Mouse (Mus musculus) liver, embryonic 14.5 days (tissue): ENCODE measurements at regions not wholly inside any gene's neighbourhood (a gene's known extent, or its start where the extent isn't known, plus 50 kb on each side); places are given as distances from the start of the nearest gene placed in this dataset.

Experiments used
- CTCF ChIP-seq: IDR thresholded peaks from 2 replicates; pipeline ENCODE4 v1.5.1; 2016; ENCODE audit warnings: antibody characterized with exemption, low read depth, control low read depth
- EP300 ChIP-seq: IDR thresholded peaks from 2 replicates; pipeline ENCODE4 v1.6.1; 2016; ENCODE audit warnings: antibody characterized with exemption, low read depth

DNA sequence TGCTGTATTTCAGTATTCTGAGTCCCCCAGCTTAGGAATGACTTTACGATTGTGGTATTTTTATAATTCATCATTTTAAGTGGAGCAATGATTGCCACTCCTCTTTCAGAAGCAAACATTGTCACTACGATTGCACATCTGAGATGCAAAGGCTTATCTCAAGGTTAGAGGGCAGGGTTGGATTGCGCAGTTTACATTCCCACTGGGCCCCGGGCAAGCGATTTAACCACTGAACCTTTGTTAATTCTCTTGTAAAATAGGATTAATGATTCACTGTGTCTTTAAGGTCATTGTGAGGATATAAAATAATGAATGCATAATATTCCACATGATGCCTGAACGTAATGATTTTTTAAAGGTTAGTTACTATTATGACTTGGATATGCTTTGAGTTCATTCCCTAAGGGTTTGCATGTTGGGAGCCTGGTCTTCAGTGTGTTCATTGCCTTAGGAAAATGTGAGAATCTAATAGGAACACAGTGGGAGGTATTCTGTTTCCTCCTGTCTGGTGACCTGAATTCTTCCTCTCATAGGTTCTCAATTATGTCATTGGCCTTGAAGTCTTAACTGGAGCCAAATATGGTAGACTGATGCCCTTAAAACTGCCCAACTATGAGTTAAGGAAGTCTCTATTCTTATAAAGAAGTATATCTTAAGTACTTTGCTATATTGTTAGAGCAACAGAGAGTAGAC lies 1198.4 kb downstream of the Gsdmc2 start:
- no peak for TF ChIP-seq CTCF
- no peak for TF ChIP-seq EP300
